Comparison of ENCODE assay signal across 22 mouse cellular contexts in the genomic region with DNA sequence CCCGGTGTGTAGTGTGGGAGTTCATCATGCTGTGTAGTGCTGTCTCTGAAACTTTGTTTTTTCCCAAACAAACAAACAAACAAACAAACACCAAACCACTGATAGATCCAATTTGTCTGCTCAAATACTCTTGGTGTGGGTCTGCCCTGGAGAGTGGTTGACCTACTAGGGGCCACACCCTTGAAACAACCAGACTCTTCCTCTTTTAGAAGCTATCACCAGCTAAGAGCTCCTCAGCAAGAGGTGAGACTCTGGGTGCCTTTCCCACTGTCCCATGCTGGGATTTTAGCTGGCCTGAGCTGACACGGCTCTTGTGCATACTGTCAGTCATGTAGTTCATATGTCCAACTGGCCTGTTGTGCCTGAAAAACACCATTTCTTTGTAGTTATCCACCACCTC.
DNase-seq lines count a peak whose midpoint lies in the region; ATAC-seq and TF ChIP-seq lines count a peak whose summit lies in the region.
"Had no signal": no experiment of that assay in that cellular context is flagged by ENCODE, and none has a peak within 500 bp of the region (broad histone marks: within the 10 kb centered on the region; RNA-seq: fewer than 3 reads in every experiment).

No protein-coding gene starts in this region.

- no peak overlapping the region for H3K4me3 ChIP-seq in MEL (ENCODE audit: control insufficient read depth in 1 of 2, insufficient read depth in 1 of 2, low read depth in 2 of 2, low read length in 2 of 2)
- H3K4me3 ChIP-seq: embryonic facial prominence, embryonic 10.5 days; embryonic facial prominence, embryonic 12.5 days; forebrain, embryonic 13.5 days; forebrain, embryonic 15.5 days had no signal

- no peak overlapping the region for H3K9ac ChIP-seq in MEL (ENCODE audit: control insufficient read depth, low read depth, low read length, poor library complexity, severe bottlenecking)
- H3K9ac ChIP-seq: embryonic facial prominence, embryonic 12.5 days; forebrain, embryonic 13.5 days; forebrain, embryonic 15.5 days; forebrain, postnatal 0 days had no signal

- intact Hi-C loops in heart, postnatal 10 days (cut with DNase I): no loop called here

- H3K36me3 ChIP-seq in MEL (ENCODE audit: control insufficient read depth in 1 of 2, insufficient read depth in 2 of 2, low read length in 2 of 2): no peaks in the 10 kb centered on the region; a peak in 1 of 4 replicates
- H3K36me3 ChIP-seq: embryonic facial prominence, embryonic 10.5 days; embryonic facial prominence, embryonic 12.5 days; forebrain, embryonic 15.5 days had no signal

- 0 out of 2 replicates have a peak, but pooled peaks have one; percentile 39 for ATAC-seq in common myeloid progenitor, adult 5-6 weeks (replicated peaks; ENCODE audit: low read depth, poor library complexity, severe bottlenecking)
- peak; percentile 90 for ATAC-seq in megakaryocyte, adult 5-6 weeks (ENCODE audit: poor library complexity, severe bottlenecking)
- ATAC-seq: forebrain, embryonic 13.5 days; forebrain, embryonic 15.5 days; forebrain, postnatal 0 days had no signal

- TF ChIP-seq RAD21 in MEL (IDR thresholded peaks at IDR 0.05; ENCODE audit: low read depth, low read length): no peak

- no peaks in the 10 kb centered on the region for H3K79me2 ChIP-seq in MEL (ENCODE audit: control insufficient read depth, insufficient read depth, low read length, poor library complexity)

- no peak for TF ChIP-seq POLR2A in MEL (IDR thresholded peaks at IDR 0.05; ENCODE audit: control insufficient read depth in 1 of 2, insufficient read depth in 1 of 2, low read depth in 1 of 2, low read length in 2 of 2, poor library complexity in 1 of 2)

- TF ChIP-seq CTCF in MEL (IDR thresholded peaks at IDR 0.05 in 2 of 3, conservative IDR thresholded peaks at IDR 0.05 in 1 of 3; ENCODE audit: control insufficient read depth in 1 of 3, insufficient read depth in 1 of 3, low read depth in 2 of 3, low read length in 3 of 3, poor library complexity in 1 of 3, severe bottlenecking in 1 of 3): no peak

- no peaks in the 10 kb centered on the region for H3K27me3 ChIP-seq in MEL (ENCODE audit: control insufficient read depth in 1 of 2, insufficient read depth in 2 of 2, low read length in 2 of 2)
- H3K27me3 ChIP-seq: embryonic facial prominence, embryonic 12.5 days; forebrain, embryonic 13.5 days; forebrain, embryonic 15.5 days had no signal

- H3K9me3 ChIP-seq in MEL (replicated peaks; ENCODE audit: insufficient read depth, low read length): no peaks in the 10 kb centered on the region
- H3K9me3 ChIP-seq: embryonic facial prominence, embryonic 10.5 days; embryonic facial prominence, embryonic 12.5 days; forebrain, embryonic 13.5 days; forebrain, embryonic 15.5 days had no signal

- H3K27ac ChIP-seq in MEL (ENCODE audit: control insufficient read depth, low read depth, low read length): no peak overlapping the region
- H3K27ac ChIP-seq: embryonic facial prominence, embryonic 10.5 days; embryonic facial prominence, embryonic 12.5 days; forebrain, embryonic 13.5 days; forebrain, embryonic 15.5 days had no signal

- TF ChIP-seq EP300 in MEL (IDR thresholded peaks at IDR 0.05; ENCODE audit: low read depth in 1 of 2, low read length in 2 of 2): no peak

- DNase-seq in heart, adult 11 months: peak; percentile 66
- DNase-seq in heart, postnatal 10 days: no peak
- peak; percentile 34 for DNase-seq in MEL (ENCODE audit: low read depth, low spot score)
- no peak for DNase-seq in frontal cortex, postnatal 14 days (ENCODE audit: low spot score in 2 of 2)
- DNase-seq in left cerebral cortex, adult 9 months (ENCODE audit: low spot score in 2 of 2): no peak
- DNase-seq in layer of hippocampus, postnatal 10 days (ENCODE audit: low spot score in 2 of 2): no peak
- DNase-seq: adrenal gland, adult 2 months; adrenal gland, postnatal 10 days; adrenal gland, postnatal 25 days; cerebellum, adult 11 months; cerebellum, adult 18-20 months; cerebellum, adult 8-10 months; cerebellum, adult 9-11 months; cerebellum, postnatal 14 days; cerebellum, postnatal 36 days; forebrain, postnatal 0 days had no signal

- H3K4me1 ChIP-seq in MEL (ENCODE audit: control insufficient read depth in 1 of 2, insufficient read depth in 2 of 2, low read length in 2 of 2): 0 out of 4 replicates have a peak, but pooled peaks cover 0 to 4% of the 10 kb centered on the region in 2 experiments
- H3K4me1 ChIP-seq: embryonic facial prominence, embryonic 10.5 days; forebrain, embryonic 13.5 days; forebrain, embryonic 15.5 days had no signal

TF ChIP-seq in MEL, 35 proteins besides CTCF, POLR2A, EP300 and RAD21:
- TF ChIP-seq USF2 (IDR thresholded peaks at IDR 0.05; ENCODE audit: borderline replicate concordance in 1 of 2, insufficient read depth in 1 of 2, low read depth in 1 of 2, low read length in 2 of 2) (no peak), GABPA (IDR thresholded peaks at IDR 0.05; ENCODE audit: low read depth, low read length) (no peak), RCOR1 (IDR thresholded peaks at IDR 0.05; ENCODE audit: low read depth, low read length) (no peak), TCF12 (IDR thresholded peaks at IDR 0.05; ENCODE audit: low read depth, low read length) (no peak), KAT2A (conservative IDR thresholded peaks at IDR 0.05; ENCODE audit: low read depth, low read length) (no peak), ZC3H11A (IDR thresholded peaks at IDR 0.05; ENCODE audit: low read depth, low read length) (no peak), ZKSCAN1 (IDR thresholded peaks at IDR 0.05; ENCODE audit: low read depth, low read length) (no peak), MAX (IDR thresholded peaks at IDR 0.05; ENCODE audit: low read length) (no peak)

Comparison
In these comparisons a context has a peak if more than half of its experiments do, and no peak if none do; other contexts are left out.
1. DNase-seq: peak in heart, adult 11 months (single experiment) and MEL (single experiment); none in heart, postnatal 10 days (0 of 2), frontal cortex, postnatal 14 days (0 of 2), left cerebral cortex, adult 9 months (0 of 2) and layer of hippocampus, postnatal 10 days (0 of 2).